Mouse (Mus musculus) hindbrain, embryonic 16.5 days (tissue): ENCODE results near the gene C1ql1. TPM values are rescaled to one million over a fixed set of nuclear protein-coding genes. Genes with fewer than 3 reads are reported as not detected.

Experiments
- ATAC-seq: fragments of 200-750 bp; cut with Nextera tagmentation; 2 replicates; pipeline ENCODE4 v1.8.0; 2017; ENCODE audit warnings: moderate TSS enrichment, moderate library complexity
- H3K27ac ChIP-seq: fragments of 300-500 bp; sonication (generic); 2 replicates; pipeline ENCODE4 v1.5.1; 2014; ENCODE audit warnings: low read depth, mild to moderate bottlenecking, control low read depth, low read length, moderate library complexity
- H3K27me3 ChIP-seq: fragments of 300-500 bp; sonication (generic); replicated peaks from 2 replicates; pipeline ENCODE4 v1.6.1; 2014; ENCODE audit warnings: low read length; ENCODE audit not compliant: control insufficient read depth, insufficient read depth
- H3K36me3 ChIP-seq: fragments of 300-500 bp; sonication (generic); 2 replicates; pipeline ENCODE4 v1.6.1; 2014; ENCODE audit warnings: mild to moderate bottlenecking, low read length, moderate library complexity, mixed read lengths; ENCODE audit not compliant: control insufficient read depth, insufficient read depth
- H3K4me1 ChIP-seq: fragments of 300-500 bp; sonication (generic); 2 replicates; pipeline ENCODE4 v1.6.1; 2014; ENCODE audit warnings: low read depth, low read length; ENCODE audit not compliant: control insufficient read depth, insufficient read depth
- H3K4me2 ChIP-seq: fragments of 300-500 bp; sonication (generic); 2 replicates; pipeline ENCODE4 v1.6.1; 2014; ENCODE audit warnings: mild to moderate bottlenecking, low read length, control low read depth, moderate library complexity
- H3K4me3 ChIP-seq: fragments of 300-500 bp; sonication (generic); 2 replicates; pipeline ENCODE4 v1.5.1; 2014; ENCODE audit warnings: mild to moderate bottlenecking, low read length, control low read depth, moderate library complexity
- H3K9ac ChIP-seq: fragments of 300-500 bp; sonication (generic); 2 replicates; pipeline ENCODE4 v1.6.1; 2014; ENCODE audit warnings: low read depth, mild to moderate bottlenecking, control low read depth, low read length, moderate library complexity
- H3K9me3 ChIP-seq: fragments of 300-500 bp; sonication (generic); 2 replicates; pipeline ENCODE4 v1.6.1; 2014; ENCODE audit warnings: mild to moderate bottlenecking, low read length, moderate library complexity; ENCODE audit not compliant: control insufficient read depth
- WGBS: fragments of 180-500 bp; shearing (Covaris S2); extraction: QIAGEN DNeasy Blood & Tissue Kit; methylation state at CpG from one replicate; pipeline ENCODE4 v1.1.7; 2014; 5-methylcytosine and 5-hydroxymethylcytosine counted together
- polyA plus RNA-seq: library from polyadenylated mRNA; unstranded; fragments of >200 nt; fragmentation: Nextera tagmentation; extraction: Ambion mirVana; gene quantifications from 2 replicates; pipeline ENCODE4 v1.2.1, GENCODE M21; 2015

Gene C1ql1
- polyA plus RNA-seq, 1 experiment from 2014 or later = 9.9 TPM

GRCm38 (mm10) chr11:102963246-102963854 lies 16.9 kb upstream of the C1ql1 start:
- peak overlapping the region; percentile 53 for H3K9ac ChIP-seq
- H3K27ac ChIP-seq = peak overlapping the region; percentile 73
- H3K4me3 ChIP-seq = peak overlapping the region; percentile 3
- H3K36me3 ChIP-seq = no peaks in the 10 kb centered on the region
- ATAC-seq = peak; percentile 47
- peak overlapping the region; percentile 45 for H3K4me2 ChIP-seq
- 1% methylated on average over 16 of the region's 16 CpGs for WGBS
- no peaks in the 10 kb centered on the region for H3K27me3 ChIP-seq
- H3K4me1 ChIP-seq = peaks cover 17% of the 10 kb centered on the region
- no peaks in the 10 kb centered on the region for H3K9me3 ChIP-seq

GRCm38 (mm10) chr11:102962861-102963245 lies 16.4 kb upstream of the C1ql1 start:
- Histone ChIP-seq H3K27me3 (no peaks in the 10 kb centered on the region), H3K4me3 (no peak overlapping the region; the same call in 1 of the 2 replicates), H3K9ac (peak overlapping the region; percentile 53; the same call in 1 of the 2 replicates), H3K36me3 (no peaks in the 10 kb centered on the region), H3K9me3 (no peaks in the 10 kb centered on the region), H3K27ac (no peak overlapping the region; the same call in 1 of the 2 replicates), H3K4me1 (peaks cover 17% of the 10 kb centered on the region), H3K4me2 (peak overlapping the region; percentile 45)
- 22% methylated on average over 7 of the region's 7 CpGs for WGBS
- ATAC-seq = peak; percentile 43

- H3K4me3 ChIP-seq = no peak overlapping the region
- no peaks in the 10 kb centered on the region for H3K9me3 ChIP-seq
- 95% methylated on average over 4 of the region's 4 CpGs for WGBS
- no peak overlapping the region for H3K4me2 ChIP-seq
- H3K27ac ChIP-seq = no peak overlapping the region
- no peak overlapping the region for H3K9ac ChIP-seq
- no peaks in the 10 kb centered on the region for H3K36me3 ChIP-seq
- ATAC-seq = no peak
- no peaks in the 10 kb centered on the region for H3K27me3 ChIP-seq
- peaks cover 20% of the 10 kb centered on the region for H3K4me1 ChIP-seq
These were observed 14.6 kb upstream of the C1ql1 start for GRCm38 (mm10) chr11:102961082-102961481.

- Histone ChIP-seq H3K4me3 (no peak overlapping the region), H3K36me3 (no peaks in the 10 kb centered on the region), H3K9ac (no peak overlapping the region), H3K4me2 (no peak overlapping the region), H3K4me1 (peaks cover 16% of the 10 kb centered on the region), H3K27me3 (peaks cover 4% of the 10 kb centered on the region; the same call in 1 of the 2 replicates), H3K9me3 (no peaks in the 10 kb centered on the region), H3K27ac (no peak overlapping the region)
- ATAC-seq = no peak
- WGBS = 84% methylated on average over 1 of the region's 1 CpGs
These were observed 12.4 kb upstream of the C1ql1 start for GRCm38 (mm10) chr11:102958870-102959269.

GRCm38 (mm10) chr11:102958431-102958830 lies 11.9 kb upstream of the C1ql1 start:
- 67% methylated on average over 6 of the region's 6 CpGs for WGBS
- Histone ChIP-seq H3K4me2 (no peak overlapping the region), H3K27ac (no peak overlapping the region), H3K4me1 (peaks cover 12% of the 10 kb centered on the region), H3K36me3 (no peaks in the 10 kb centered on the region), H3K9me3 (no peaks in the 10 kb centered on the region), H3K4me3 (no peak overlapping the region), H3K27me3 (peaks cover 4% of the 10 kb centered on the region; the same call in 1 of the 2 replicates), H3K9ac (no peak overlapping the region)
- no peak for ATAC-seq

GRCm38 (mm10) chr11:102957692-102958091 lies 11.2 kb upstream of the C1ql1 start:
- WGBS = 63% methylated on average over 7 of the region's 8 CpGs
- Histone ChIP-seq H3K9me3 (no peaks in the 10 kb centered on the region), H3K4me2 (no peak overlapping the region), H3K36me3 (no peaks in the 10 kb centered on the region), H3K27ac (no peak overlapping the region), H3K4me3 (no peak overlapping the region), H3K4me1 (peaks cover 5% of the 10 kb centered on the region), H3K9ac (peak overlapping the region; percentile 22; the same call in 1 of the 2 replicates), H3K27me3 (peaks cover 4% of the 10 kb centered on the region; the same call in 1 of the 2 replicates)
- ATAC-seq = no peak

- peaks cover 4% of the 10 kb centered on the region; the same call in 1 of the 2 replicates for H3K27me3 ChIP-seq
- H3K4me3 ChIP-seq = no peak overlapping the region
- H3K9ac ChIP-seq = no peak overlapping the region
- no peaks in the 10 kb centered on the region for H3K36me3 ChIP-seq
- H3K4me1 ChIP-seq = peaks cover 5% of the 10 kb centered on the region
- H3K9me3 ChIP-seq = no peaks in the 10 kb centered on the region
- WGBS = 42% methylated on average over 16 of the region's 16 CpGs
- H3K4me2 ChIP-seq = no peak overlapping the region
- H3K27ac ChIP-seq = no peak overlapping the region
- ATAC-seq = peak; percentile 30; the same call in 1 of the 2 replicates
These were observed 10.6 kb upstream of the C1ql1 start for GRCm38 (mm10) chr11:102956962-102957614.

GRCm38 (mm10) chr11:102952922-102953321 lies 6.4 kb upstream of the C1ql1 start:
- ATAC-seq = no peak
- H3K4me1 ChIP-seq = peaks cover 14% of the 10 kb centered on the region
- no peaks in the 10 kb centered on the region for H3K36me3 ChIP-seq
- no peaks in the 10 kb centered on the region for H3K9me3 ChIP-seq
- no peak overlapping the region for H3K9ac ChIP-seq
- H3K4me3 ChIP-seq = no peak overlapping the region
- peaks cover 15% of the 10 kb centered on the region for H3K27me3 ChIP-seq
- H3K4me2 ChIP-seq = no peak overlapping the region
- WGBS = 14% methylated on average over 6 of the region's 6 CpGs
- H3K27ac ChIP-seq = no peak overlapping the region
